Mouse (Mus musculus) lung, embryonic 14.5 days (tissue): ENCODE results near the gene Eif2b3. TPM values are rescaled to one million over a fixed set of nuclear protein-coding genes. Genes with fewer than 3 reads are reported as not detected.

ENCODE experiments used
- ATAC-seq: fragments of 200-750 bp; cut with Nextera tagmentation; 2 replicates; pipeline ENCODE4 v1.8.0; 2017; ENCODE audit warnings: mild to moderate bottlenecking, moderate TSS enrichment, moderate library complexity; ENCODE audit not compliant: insufficient read depth
- DNase-seq: peaks from one replicate; pipeline ENCODE4 v3.0.0-alpha.2; 2015
- H3K27ac ChIP-seq: fragments of 300-500 bp; sonication (generic); 2 replicates; pipeline ENCODE4 v1.5.1; 2014; ENCODE audit warnings: low read depth, mild to moderate bottlenecking, moderate library complexity
- H3K27me3 ChIP-seq: fragments of 300-500 bp; sonication (generic); 2 replicates; pipeline ENCODE4 v1.6.1; 2014; ENCODE audit warnings: low read length, control low read depth; ENCODE audit not compliant: insufficient read depth
- H3K36me3 ChIP-seq: fragments of 300-500 bp; sonication (generic); 2 replicates; pipeline ENCODE4 v1.6.1; 2014; ENCODE audit warnings: control low read depth; ENCODE audit not compliant: insufficient read depth
- H3K4me1 ChIP-seq: fragments of 300-500 bp; sonication (generic); 2 replicates; pipeline ENCODE4 v1.6.1; 2014; ENCODE audit warnings: antibody characterized with exemption, control low read depth; ENCODE audit not compliant: insufficient read depth
- H3K4me2 ChIP-seq: fragments of 300-500 bp; sonication (generic); 2 replicates; pipeline ENCODE4 v1.6.1; 2014; ENCODE audit warnings: mild to moderate bottlenecking
- H3K4me3 ChIP-seq: fragments of 300-500 bp; sonication (generic); 2 replicates; pipeline ENCODE4 v1.5.1; 2014; ENCODE audit warnings: low read depth, low read length
- H3K9ac ChIP-seq: fragments of 300-500 bp; sonication (generic); 2 replicates; pipeline ENCODE4 v1.6.1; 2014
- H3K9me3 ChIP-seq: fragments of 300-500 bp; sonication (generic); 2 replicates; pipeline ENCODE4 v1.6.1; 2016; ENCODE audit warnings: low read depth, low read length, control low read depth
- CTCF ChIP-seq: IDR thresholded peaks from 2 replicates; pipeline ENCODE4 v1.5.1; 2016; ENCODE audit warnings: antibody characterized with exemption, low read depth
- WGBS: fragments of 180-500 bp; shearing (Covaris S2); extraction: QIAGEN DNeasy Blood & Tissue Kit; methylation state at CpG from one replicate; pipeline ENCODE4 v1.1.7; 2014; 5-methylcytosine and 5-hydroxymethylcytosine counted together
- polyA plus RNA-seq: library from polyadenylated mRNA; unstranded; fragments of >200 nt; fragmentation: Nextera tagmentation; extraction: Ambion mirVana; gene quantifications from 2 replicates; pipeline ENCODE4 v1.2.1, GENCODE M21; 2014

Gene Eif2b3
- polyA plus RNA-seq, 1 experiment from 2014 or later: 43.5 TPM

DNA sequence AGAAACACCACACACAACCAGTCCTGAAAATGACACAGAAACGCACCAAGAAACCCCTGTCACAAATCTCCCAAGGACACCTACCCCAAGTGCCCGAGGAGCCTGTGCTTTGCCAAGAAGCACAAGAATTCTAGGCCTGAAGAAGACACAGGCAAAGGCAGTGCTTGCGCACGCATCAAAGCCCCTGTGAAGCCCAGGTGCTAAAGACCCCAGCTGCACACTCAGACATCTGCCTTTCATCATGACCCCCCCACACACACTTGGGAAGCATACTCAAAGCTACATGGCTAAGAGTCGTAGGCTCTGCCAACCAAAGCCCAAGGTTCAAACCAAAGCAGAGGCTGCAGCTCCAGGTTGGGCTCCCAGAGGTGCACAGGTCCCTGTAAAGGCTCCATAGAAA lies 96.4 kb downstream of the Eif2b3 start:
- ATAC-seq: no peak
- H3K9me3 ChIP-seq: no peaks in the 10 kb centered on the region
- peaks cover 51% of the 10 kb centered on the region for H3K36me3 ChIP-seq
- TF ChIP-seq CTCF: no peak
- no peak overlapping the region for H3K9ac ChIP-seq
- no peaks in the 10 kb centered on the region for H3K27me3 ChIP-seq
- H3K4me2 ChIP-seq: no peak overlapping the region
- DNase-seq: no peak
- no peaks in the 10 kb centered on the region; the same call in 1 of the 2 replicates for H3K4me1 ChIP-seq
- 85% methylated on average over 5 of the region's 5 CpGs for WGBS
- no peak overlapping the region for H3K4me3 ChIP-seq
- no peak overlapping the region for H3K27ac ChIP-seq

DNA sequence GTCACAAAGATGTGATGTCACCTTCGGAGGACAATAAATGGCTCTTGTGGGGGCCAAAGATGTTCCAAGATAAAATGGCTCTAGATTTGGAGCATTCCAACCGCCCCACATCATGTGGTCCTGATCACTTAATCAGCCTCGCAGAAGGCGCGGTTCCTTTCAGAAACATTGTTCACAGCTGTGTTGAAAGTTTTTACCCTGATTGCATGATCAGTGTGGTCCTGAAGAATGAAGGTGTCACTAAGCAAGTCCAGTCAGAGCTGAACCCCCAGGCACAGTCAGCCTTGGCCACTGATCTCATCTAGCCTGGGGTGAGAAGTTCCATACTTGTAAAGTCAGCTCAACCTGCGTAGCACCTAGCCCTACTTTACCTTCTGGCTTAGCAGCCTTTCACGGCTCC lies 98.7 kb downstream of the Eif2b3 start:
- H3K9me3 ChIP-seq: no peaks in the 10 kb centered on the region
- H3K36me3 ChIP-seq: peaks cover 28% of the 10 kb centered on the region
- DNase-seq (no peak), ATAC-seq (no peak)
- H3K27ac ChIP-seq: no peak overlapping the region
- no peaks in the 10 kb centered on the region for H3K27me3 ChIP-seq
- no peak overlapping the region for H3K4me2 ChIP-seq
- no peaks in the 10 kb centered on the region; the same call in 1 of the 2 replicates for H3K4me1 ChIP-seq
- no peak overlapping the region for H3K9ac ChIP-seq
- 91% methylated on average over 7 of the region's 7 CpGs for WGBS
- H3K4me3 ChIP-seq: no peak overlapping the region
- TF ChIP-seq CTCF: no peak

DNA sequence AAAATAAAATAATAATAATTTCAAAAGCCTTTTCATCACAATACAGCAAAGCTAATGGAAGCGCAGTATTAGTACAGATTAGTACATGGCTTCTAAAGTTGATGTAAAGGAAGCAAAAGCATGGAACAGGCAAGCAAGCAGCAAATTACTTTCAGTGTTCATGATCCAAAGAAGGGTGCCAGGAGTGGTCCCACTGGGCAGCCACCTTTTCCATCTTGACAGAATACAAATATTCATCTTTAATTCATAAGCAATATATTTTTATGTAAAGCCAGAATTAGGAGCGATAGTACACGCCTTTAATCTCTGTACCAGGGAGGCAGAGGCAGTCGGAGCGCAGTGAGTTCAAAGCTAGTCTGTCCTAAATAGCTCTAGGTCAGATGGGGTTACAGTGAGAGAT lies 100.4 kb downstream of the Eif2b3 start:
- WGBS: 64% methylated on average over 5 of the region's 5 CpGs
- DNase-seq (no peak), ATAC-seq (no peak)
- H3K9ac ChIP-seq: peak overlapping the region; percentile 70
- peak overlapping the region; percentile 100 for H3K4me2 ChIP-seq
- H3K4me3 ChIP-seq: peak overlapping the region; percentile 72
- H3K9me3 ChIP-seq: no peaks in the 10 kb centered on the region
- no peaks in the 10 kb centered on the region for H3K27me3 ChIP-seq
- no peak for TF ChIP-seq CTCF
- H3K4me1 ChIP-seq: peaks cover 3% of the 10 kb centered on the region
- H3K36me3 ChIP-seq: peaks cover 12% of the 10 kb centered on the region
- H3K27ac ChIP-seq: peak overlapping the region; percentile 96

DNA sequence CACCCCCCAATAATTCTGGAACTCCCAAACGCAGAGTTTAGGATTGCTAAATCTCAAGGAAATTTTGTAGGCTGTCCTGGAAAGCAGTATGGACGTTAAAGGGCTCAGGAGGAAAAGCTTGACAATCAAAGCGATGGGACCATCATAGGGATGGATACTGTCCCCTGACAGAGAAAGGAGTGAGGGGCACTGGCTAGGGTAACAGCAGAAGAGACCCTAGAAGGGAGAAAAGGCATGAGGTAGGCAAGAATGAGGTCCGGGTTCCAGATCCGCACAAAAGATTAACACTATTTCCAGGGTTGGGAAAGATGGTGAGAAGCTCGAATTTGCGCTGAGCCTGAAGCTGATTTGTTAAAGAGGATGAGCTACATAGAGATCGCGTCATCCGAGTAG lies 100.8 kb downstream of the Eif2b3 start:
- no peaks in the 10 kb centered on the region for H3K27me3 ChIP-seq
- no peaks in the 10 kb centered on the region for H3K9me3 ChIP-seq
- TF ChIP-seq CTCF: no peak
- no peak for DNase-seq
- 5% methylated on average over 10 of the region's 10 CpGs for WGBS
- peaks cover 7% of the 10 kb centered on the region for H3K4me1 ChIP-seq
- no peak for ATAC-seq
- H3K36me3 ChIP-seq: peaks cover 8% of the 10 kb centered on the region
- peak overlapping the region; percentile 100 for H3K4me2 ChIP-seq
- peak overlapping the region; percentile 70 for H3K9ac ChIP-seq
- H3K27ac ChIP-seq: peak overlapping the region; percentile 96
- peak overlapping the region; percentile 72 for H3K4me3 ChIP-seq

DNA sequence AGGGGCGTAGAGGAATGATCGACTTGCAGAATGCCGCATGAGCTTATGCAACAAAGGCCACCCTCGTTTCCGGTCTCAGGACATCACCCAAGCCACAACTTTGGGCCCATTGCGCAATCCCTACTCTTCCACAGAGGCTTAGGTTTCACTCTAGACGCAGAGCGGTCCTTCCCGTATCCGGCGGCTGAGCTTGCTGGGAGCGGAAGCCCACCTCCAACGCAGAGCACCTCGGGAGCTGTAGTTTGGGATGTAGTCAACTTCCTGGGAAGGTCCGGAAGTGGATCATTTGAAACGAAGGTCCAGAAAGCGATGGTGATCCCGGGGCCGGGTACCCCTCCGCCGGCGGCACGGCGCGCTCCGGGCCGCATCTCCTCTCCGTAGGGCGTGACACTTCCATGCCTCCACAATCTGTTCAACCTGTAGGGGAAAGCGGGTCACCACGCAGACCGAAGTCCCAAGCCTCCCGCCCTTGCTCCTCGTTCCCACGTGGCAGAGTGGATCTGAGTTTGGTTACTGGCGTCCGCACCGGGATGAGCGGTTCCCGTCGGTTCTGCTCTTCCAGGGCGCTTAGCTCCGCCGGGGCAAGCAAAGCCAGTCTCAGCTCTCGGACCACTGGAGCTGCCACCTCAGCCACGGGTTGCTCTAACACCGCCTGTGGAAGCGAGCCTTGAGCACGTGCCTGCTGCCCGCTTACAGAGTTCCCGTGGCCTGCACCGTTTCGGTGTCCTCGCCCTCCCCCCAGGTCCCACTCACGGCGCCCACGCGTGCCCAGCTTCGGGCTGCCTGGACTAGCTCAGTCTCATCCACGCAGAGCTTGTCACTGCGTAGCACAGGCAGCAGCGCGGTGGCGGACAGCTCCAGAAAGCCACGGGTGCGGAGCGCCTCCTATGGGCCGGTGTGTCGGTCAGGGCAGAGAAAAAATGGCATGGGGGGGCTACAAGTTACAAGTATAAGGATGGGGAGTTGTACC lies 101.5 kb downstream of the Eif2b3 start:
- peak overlapping the region; percentile 70 for H3K9ac ChIP-seq
- TF ChIP-seq CTCF: peak; percentile 94
- H3K27me3 ChIP-seq: no peaks in the 10 kb centered on the region
- H3K9me3 ChIP-seq: no peaks in the 10 kb centered on the region
- under 1% methylated on average over 69 of the region's 69 CpGs for WGBS
- H3K4me1 ChIP-seq: peaks cover 14% of the 10 kb centered on the region
- peak overlapping the region; percentile 72 for H3K4me3 ChIP-seq
- H3K27ac ChIP-seq: peak overlapping the region; percentile 96
- ATAC-seq (peak; percentile 95), DNase-seq (peak; percentile 100)
- peaks cover 2% of the 10 kb centered on the region; the same call in 1 of the 2 replicates for H3K36me3 ChIP-seq
- peak overlapping the region; percentile 100 for H3K4me2 ChIP-seq

DNA sequence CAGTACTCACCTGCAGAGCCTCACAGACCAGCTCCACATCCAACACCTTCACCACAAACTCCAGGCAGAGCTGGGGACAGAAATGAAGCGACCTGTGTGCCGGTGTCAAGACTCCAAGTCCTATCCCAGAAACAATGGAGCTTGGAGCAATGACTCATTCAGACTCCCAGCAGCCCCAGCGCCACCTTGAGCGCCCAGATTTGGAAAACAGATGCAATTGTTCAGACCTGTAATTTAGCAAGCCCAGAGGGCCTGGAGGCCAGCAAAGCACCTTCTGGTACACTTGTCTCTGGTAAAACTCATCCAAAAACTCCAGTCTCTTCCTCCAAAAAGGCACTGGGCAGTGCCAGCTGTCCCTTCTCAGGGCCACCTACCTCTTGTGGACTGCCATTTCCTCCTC lies 103.0 kb downstream of the Eif2b3 start:
- no peak overlapping the region for H3K9ac ChIP-seq
- H3K9me3 ChIP-seq: no peaks in the 10 kb centered on the region
- no peak overlapping the region for H3K4me3 ChIP-seq
- H3K4me2 ChIP-seq: no peak overlapping the region
- TF ChIP-seq CTCF: no peak
- DNase-seq (peak; percentile 5), ATAC-seq (no peak)
- H3K27ac ChIP-seq: no peak overlapping the region
- 79% methylated on average over 4 of the region's 4 CpGs for WGBS
- no peaks in the 10 kb centered on the region for H3K36me3 ChIP-seq
- H3K4me1 ChIP-seq: peaks cover 17% of the 10 kb centered on the region
- H3K27me3 ChIP-seq: no peaks in the 10 kb centered on the region

DNA sequence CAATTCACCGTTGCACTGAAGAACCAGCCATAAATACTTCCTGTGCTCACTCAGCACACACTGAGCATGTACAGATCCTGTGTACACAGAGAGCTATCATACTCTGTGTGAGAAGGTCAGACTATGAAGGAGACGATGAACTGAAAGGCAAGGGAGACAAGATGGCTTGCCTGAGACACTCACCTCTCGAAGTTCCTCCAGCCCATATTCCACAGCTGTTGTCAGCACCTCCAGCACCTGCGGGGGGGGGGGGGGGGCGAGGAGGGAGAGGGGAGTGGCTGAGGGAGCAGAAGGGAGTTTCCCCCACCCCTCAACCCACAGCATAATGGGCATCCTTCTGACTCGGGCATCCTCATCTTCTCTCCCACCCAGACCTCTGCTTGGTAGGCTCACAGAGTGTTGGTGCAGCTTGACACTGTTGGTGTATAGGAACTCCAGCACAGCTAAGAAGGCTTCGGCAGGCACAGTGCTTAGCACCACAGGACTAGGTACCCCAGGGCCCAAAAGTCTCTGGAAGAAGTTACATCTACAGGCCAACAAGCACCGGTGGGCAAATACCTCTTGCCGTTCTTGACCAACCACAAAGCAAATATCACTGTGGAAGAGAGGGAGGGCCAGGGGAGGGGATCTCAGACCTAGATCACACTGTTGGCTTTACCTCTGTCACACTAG lies 104.5 kb downstream of the Eif2b3 start:
- Histone ChIP-seq H3K9ac (no peak overlapping the region), H3K36me3 (peaks cover 10% of the 10 kb centered on the region; the same call in 1 of the 2 replicates), H3K27me3 (no peaks in the 10 kb centered on the region), H3K4me3 (no peak overlapping the region), H3K4me2 (no peak overlapping the region), H3K9me3 (no peaks in the 10 kb centered on the region), H3K27ac (no peak overlapping the region), H3K4me1 (peaks cover 17% of the 10 kb centered on the region)
- no peak for TF ChIP-seq CTCF
- ATAC-seq (no peak), DNase-seq (no peak)
- 56% methylated on average over 8 of the region's 9 CpGs for WGBS
